In genomic region chr5:31560352-31560751, GRCm38 (mm10) we compare ENCODE assay signal across 25 mouse cellular contexts.
"Had no signal": no experiment of that assay in that cellular context is flagged by ENCODE, and none has a peak within 500 bp of the region (broad histone marks: within the 10 kb centered on the region; RNA-seq: fewer than 3 reads in every experiment).

No protein-coding gene starts in this region.

- H3K27me3 ChIP-seq: embryonic facial prominence, embryonic 12.5 days; embryonic facial prominence, embryonic 13.5 days; embryonic facial prominence, embryonic 15.5 days; forebrain, embryonic 12.5 days; forebrain, embryonic 13.5 days; forebrain, embryonic 15.5 days had no signal

- H3K27ac ChIP-seq: embryonic facial prominence, embryonic 10.5 days; embryonic facial prominence, embryonic 12.5 days; embryonic facial prominence, embryonic 13.5 days; embryonic facial prominence, embryonic 15.5 days; forebrain, embryonic 10.5 days; forebrain, embryonic 12.5 days; forebrain, embryonic 13.5 days; forebrain, embryonic 15.5 days; gastrocnemius, adult 2 months; heart, adult 2 months had no signal

- DNase-seq: cerebellum, adult 2 months; cerebellum, adult 8-10 months; cerebellum, adult 9-10 months; cerebellum, adult 9-11 months; cerebellum, postnatal 10 days; cerebellum, postnatal 14 days; cerebellum, postnatal 36 days; embryo, embryonic 11 days; forebrain, postnatal 0 days; gastrocnemius, adult 2 months; gastrocnemius, postnatal 10 days; gastrocnemius, postnatal 14 days; gastrocnemius, postnatal 25 days; gastrocnemius, postnatal 36 days; heart, adult 18-20 months; heart, adult 2 months had no signal

- H3K4me3 ChIP-seq: embryonic facial prominence, embryonic 10.5 days; embryonic facial prominence, embryonic 12.5 days; embryonic facial prominence, embryonic 13.5 days; embryonic facial prominence, embryonic 15.5 days; erythroblast, embryonic 14.5 days; forebrain, embryonic 10.5 days; forebrain, embryonic 12.5 days; forebrain, embryonic 13.5 days; forebrain, embryonic 15.5 days; gastrocnemius, adult 2 months; heart, adult 2 months had no signal

- H3K9me3 ChIP-seq: embryonic facial prominence, embryonic 10.5 days; embryonic facial prominence, embryonic 12.5 days; embryonic facial prominence, embryonic 13.5 days; embryonic facial prominence, embryonic 15.5 days; forebrain, embryonic 10.5 days; forebrain, embryonic 12.5 days; forebrain, embryonic 13.5 days; forebrain, embryonic 15.5 days had no signal

- H3K4me1 ChIP-seq: forebrain, embryonic 12.5 days; forebrain, embryonic 13.5 days; forebrain, embryonic 15.5 days had no signal
